Mouse (Mus musculus) left cerebral cortex, postnatal 14 days (tissue): Measurements from ENCODE around the gene Dcdc2a. TPM values are rescaled to one million over a fixed set of nuclear protein-coding genes. Genes with fewer than 3 reads are reported as not detected.

Experiments used
- DNase-seq, 2 experiments: peaks; one replicate each; pipeline ENCODE4 v3.0.0; 2021 to 2022; ENCODE audit warnings: low spot score in 2 of 2, mixed read lengths in 1 of 2
- intact Hi-C: fragments of 180-260 bp; cut with DNase I; formaldehyde crosslinking; loops from one replicate; pipeline ENCODE4 v1.15.1; 2025
- total RNA-seq, 2 experiments: library from RNA; stranded (reverse); gene quantifications; 2 replicates each; pipeline ENCODE4 v1.2.3; 2021

The Dcdc2a gene
- total RNA-seq, 2 experiments from 2014 or later = 3.5 to 8.5 TPM

DNA sequence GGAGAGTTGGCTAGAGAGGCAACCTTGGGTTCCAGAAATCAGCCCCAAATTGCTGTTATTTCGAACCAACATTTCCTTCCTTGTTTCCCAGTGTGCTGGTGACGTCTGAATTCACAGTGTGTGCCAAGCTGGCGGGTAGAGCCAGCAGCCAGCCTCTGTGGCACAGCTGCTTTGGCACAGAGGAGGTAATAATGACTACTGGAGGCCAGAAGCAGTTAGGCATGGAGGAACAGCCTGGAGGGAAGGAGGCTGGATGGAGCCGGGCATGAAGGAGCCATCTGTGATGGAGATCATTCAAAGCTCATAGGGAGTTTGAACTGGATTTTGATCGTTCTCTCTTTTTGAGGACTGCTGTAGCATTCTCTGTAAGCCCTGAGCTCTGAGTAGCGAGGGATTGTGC is 201.8 kb downstream of the Dcdc2a start:
- intact Hi-C loops = no loop called here

More for the DNA sequence above, 201.8 kb downstream of the Dcdc2a start:
- no peak for DNase-seq

Other genes starting within 250 kb of the Dcdc2a start
- gene Acot13, start 224.5 kb upstream of the Dcdc2a start, total RNA-seq = 10 to 100 TPM; 66.2 to 71.8 TPM
- 10 to 100 TPM; 18.7 to 20.9 TPM for gene Tdp2, start 224.3 kb upstream of the Dcdc2a start, total RNA-seq
- gene D130043K22Rik, start 210.9 kb upstream of the Dcdc2a start, total RNA-seq = 10 to 100 TPM; 34.0 to 34.1 TPM
- 10 to 100 TPM; 67.1 to 71.3 TPM for gene Aldh5a1, start 118.3 kb upstream of the Dcdc2a start, total RNA-seq
- 10 to 100 TPM; 13.1 to 14.6 TPM for gene Gpld1, start 112.9 kb upstream of the Dcdc2a start, total RNA-seq
- 10 to 100 TPM; 60.4 to 62.3 TPM for gene Mrs2, start 35.6 kb upstream of the Dcdc2a start, total RNA-seq
- gene Nrsn1, start 214.5 kb downstream of the Dcdc2a start, total RNA-seq = 100 to 1,000 TPM; 327 to 345 TPM